Mouse (Mus musculus) liver, embryonic 14.5 days (tissue): ENCODE data around the gene Nsf.

Experiments used
- CTCF ChIP-seq: IDR thresholded peaks from 2 replicates; pipeline ENCODE4 v1.5.1; 2016; ENCODE audit warnings: antibody characterized with exemption, low read depth, control low read depth
- EP300 ChIP-seq: IDR thresholded peaks from 2 replicates; pipeline ENCODE4 v1.6.1; 2016; ENCODE audit warnings: antibody characterized with exemption, low read depth

- TF ChIP-seq CTCF (no peak), EP300 (no peak)
Observed at GRCm38 (mm10) chr11:103981826-103982225, 28.0 kb upstream of the Nsf start.
